Mouse (Mus musculus) G1E (cell line): ENCODE results near the gene Ptprg. TPM values are rescaled to one million over a fixed set of nuclear protein-coding genes. Genes with fewer than 3 reads are reported as not detected.

ENCODE experiments used
- ATAC-seq: 2 replicates; pipeline ENCODE4 v1.8.0; 2016; ENCODE audit warnings: mild to moderate bottlenecking; ENCODE audit not compliant: insufficient number of reproducible peaks, poor library complexity, low FRiP score, severe bottlenecking; ENCODE audit errors: extremely low read depth
- DNase-seq: peaks from one replicate; pipeline ENCODE4 v3.0.0; 2012; ENCODE audit warnings: low spot score
- H3K27me3 ChIP-seq: 2 replicates; pipeline ENCODE4 v1.6.1; 2012; ENCODE audit warnings: mild to moderate bottlenecking, low read length, inconsistent platforms; ENCODE audit not compliant: insufficient read depth
- H3K36me3 ChIP-seq: replicated peaks from 2 replicates; pipeline ENCODE3; 2012; ENCODE audit warnings: mild to moderate bottlenecking, inconsistent platforms
- H3K4me1 ChIP-seq: 2 replicates; pipeline ENCODE4 v1.6.1; 2012; ENCODE audit warnings: low read depth, low read length, inconsistent platforms, mixed read lengths; ENCODE audit not compliant: insufficient read depth
- H3K4me3 ChIP-seq: 2 replicates; pipeline ENCODE4 v1.5.1; 2012; ENCODE audit warnings: low read depth, mild to moderate bottlenecking, inconsistent platforms, low read length, moderate library complexity, mixed read lengths
- H3K9me3 ChIP-seq: replicated peaks from 2 replicates; pipeline ENCODE4 v1.6.1; 2012; ENCODE audit warnings: inconsistent platforms
- CTCF ChIP-seq: IDR thresholded peaks from 2 replicates; pipeline ENCODE4 v1.5.1; 2012; ENCODE audit warnings: low read depth, low read length, inconsistent platforms, mixed read lengths
- GATA1 ChIP-seq: IDR thresholded peaks from 2 replicates; pipeline ENCODE4 v1.6.1; 2012; ENCODE audit warnings: borderline replicate concordance, low read length, inconsistent platforms, mixed read lengths
- GATA2 ChIP-seq: IDR thresholded peaks from 2 replicates; pipeline ENCODE4 v1.6.1; 2012; ENCODE audit warnings: low read depth, low read length, inconsistent platforms, borderline replicate concordance
- POLR2AphosphoS5 ChIP-seq: IDR thresholded peaks from 2 replicates; pipeline ENCODE4 v1.6.1; 2012; ENCODE audit warnings: low read depth, low read length, inconsistent platforms; ENCODE audit not compliant: insufficient replicate concordance
- TAL1 ChIP-seq: conservative IDR thresholded peaks from 2 replicates; pipeline ENCODE4 v1.6.1; 2012; ENCODE audit warnings: low read depth, low read length, inconsistent platforms, mixed read lengths
- polyA plus RNA-seq: library from polyadenylated mRNA; stranded (reverse); fragments of >175 nt; gene quantifications from 2 replicates; pipeline ENCODE4 v1.2.3, GENCODE M21; 2012
- total RNA-seq, 2 experiments: library from RNA; stranded (forward) in 1 of 2; stranded (reverse) in 1 of 2; fragments of 200-1000 nt in 1 of 2; fragments of >200 nt in 1 of 2; fragmentation: Nextera tagmentation in 1 of 2; gene quantifications; 2 replicates each; pipeline ENCODE4 v1.2.3; 2014 to 2017

Gene Ptprg
- total and polyA plus RNA-seq, 3 experiments = 0.05 TPM; not detected in 2

GRCm38 (mm10) chr14:11818054-11818453 lies 264.7 kb downstream of the Ptprg start:
- no peaks in the 10 kb centered on the region for H3K4me1 ChIP-seq
- no peaks in the 10 kb centered on the region for H3K27me3 ChIP-seq
- ATAC-seq = no peak
- H3K9me3 ChIP-seq = peaks cover 5% of the 10 kb centered on the region; the same call in 1 of the 2 replicates
- no peaks in the 10 kb centered on the region for H3K36me3 ChIP-seq
- no peak for DNase-seq
- TF ChIP-seq GATA1 = no peak
- no peak for TF ChIP-seq TAL1
- TF ChIP-seq POLR2AphosphoS5 = no peak
- TF ChIP-seq CTCF = no peak
- no peak for TF ChIP-seq GATA2
- no peak overlapping the region for H3K4me3 ChIP-seq

GRCm38 (mm10) chr14:11818721-11819120 lies 265.4 kb downstream of the Ptprg start:
- DNase-seq (no peak), ATAC-seq (no peak)
- peaks cover 4% of the 10 kb centered on the region; the same call in 1 of the 2 replicates for H3K9me3 ChIP-seq
- no peaks in the 10 kb centered on the region for H3K36me3 ChIP-seq
- TF ChIP-seq GATA1 (no peak), TAL1 (no peak), GATA2 (no peak), POLR2AphosphoS5 (no peak), CTCF (no peak)
- no peak overlapping the region for H3K4me3 ChIP-seq
- H3K4me1 ChIP-seq = no peaks in the 10 kb centered on the region
- H3K27me3 ChIP-seq = no peaks in the 10 kb centered on the region

GRCm38 (mm10) chr14:11819326-11819725 lies 266.0 kb downstream of the Ptprg start:
- DNase-seq (no peak), ATAC-seq (no peak)
- Histone ChIP-seq H3K27me3 (no peaks in the 10 kb centered on the region), H3K9me3 (peaks cover 4% of the 10 kb centered on the region; the same call in 1 of the 2 replicates), H3K4me3 (no peak overlapping the region), H3K36me3 (no peaks in the 10 kb centered on the region), H3K4me1 (no peaks in the 10 kb centered on the region)
- no peak for TF ChIP-seq GATA2

- no peak for TF ChIP-seq CTCF
- no peak for TF ChIP-seq GATA1
- TF ChIP-seq POLR2AphosphoS5 = no peak
- TF ChIP-seq GATA2 = no peak
- TF ChIP-seq TAL1 = no peak
- Histone ChIP-seq H3K9me3 (peaks cover 9% of the 10 kb centered on the region), H3K4me1 (no peaks in the 10 kb centered on the region), H3K4me3 (no peak overlapping the region), H3K27me3 (no peaks in the 10 kb centered on the region), H3K36me3 (no peaks in the 10 kb centered on the region)
- ATAC-seq = no peak
- DNase-seq = no peak
Observed at GRCm38 (mm10) chr14:11822830-11823700, 269.7 kb downstream of the Ptprg start.

- H3K9me3 ChIP-seq = peaks cover 11% of the 10 kb centered on the region
- H3K27me3 ChIP-seq = no peaks in the 10 kb centered on the region
- ATAC-seq (no peak), DNase-seq (no peak)
- no peak overlapping the region for H3K4me3 ChIP-seq
- no peaks in the 10 kb centered on the region for H3K4me1 ChIP-seq
- no peak for TF ChIP-seq POLR2AphosphoS5
- TF ChIP-seq GATA2 = no peak
- no peak for TF ChIP-seq CTCF
- TF ChIP-seq GATA1 = no peak
- no peak for TF ChIP-seq TAL1
- no peaks in the 10 kb centered on the region for H3K36me3 ChIP-seq
Observed at GRCm38 (mm10) chr14:11823701-11824095, 270.4 kb downstream of the Ptprg start.

- no peak for ATAC-seq
Observed at GRCm38 (mm10) chr14:11824915-11825314, 271.6 kb downstream of the Ptprg start.

More at GRCm38 (mm10) chr14:11824915-11825314, 271.6 kb downstream of the Ptprg start:
- no peaks in the 10 kb centered on the region for H3K4me1 ChIP-seq
- TF ChIP-seq GATA2 (no peak), GATA1 (no peak), POLR2AphosphoS5 (no peak), CTCF (no peak), TAL1 (no peak)
- H3K9me3 ChIP-seq = peaks cover 13% of the 10 kb centered on the region
- no peak for DNase-seq
- H3K36me3 ChIP-seq = no peaks in the 10 kb centered on the region
- H3K4me3 ChIP-seq = no peak overlapping the region
- no peaks in the 10 kb centered on the region for H3K27me3 ChIP-seq
